8 mouse cellular contexts compared by ENCODE assay signal in the genomic region with DNA sequence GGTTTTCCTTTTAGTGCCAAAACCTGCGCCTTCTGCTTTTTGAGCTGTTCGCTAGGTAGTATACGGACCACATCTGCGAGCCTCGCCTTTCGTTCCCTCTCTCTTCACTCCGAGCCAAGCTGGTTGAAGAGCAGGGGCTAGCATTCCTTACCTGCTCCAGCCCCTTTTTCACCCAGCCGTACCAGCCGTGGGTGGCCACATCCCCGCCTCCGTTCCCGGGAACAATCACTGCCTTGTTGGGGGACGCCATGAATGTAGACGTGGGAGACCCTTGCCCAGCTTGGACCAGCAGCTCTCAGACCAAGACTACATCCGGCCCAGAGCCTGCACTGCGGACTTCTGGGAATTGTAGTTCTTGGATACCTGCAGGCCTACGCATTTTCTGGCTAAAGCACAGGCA. TPM values are rescaled to one million over a fixed set of nuclear protein-coding genes. Genes with fewer than 3 reads are reported as not detected.
A peak's percentile ranks its signal among the peaks of the same experiment; 100 is the strongest.
DNase-seq lines count a peak whose midpoint lies in the region; ATAC-seq and TF ChIP-seq lines count a peak whose summit lies in the region.

A gene (minus strand): TSS at position 341 of the 400 bp plus-strand sequence.

- ATAC-seq in heart, embryonic 12.5 days (ENCODE audit: insufficient number of reproducible peaks, low FRiP score) = peak; percentile 88
- ATAC-seq in kidney, embryonic 15.5 days (replicated peaks; ENCODE audit: low FRiP score) = peak; percentile 97
- ATAC-seq in limb, embryonic 14.5 days (ENCODE audit: low FRiP score, low read depth) = peak; percentile 95
- ATAC-seq in midbrain, embryonic 15.5 days (replicated peaks) = peak; percentile 98

- TF ChIP-seq CTCF in brain, embryonic 14.5 days (IDR thresholded peaks at IDR 0.05; ENCODE audit: borderline replicate concordance, extremely low read depth, insufficient read depth, insufficient read length) = no peak

- DNase-seq in CD4-positive helper T cell, adult 2 months (ENCODE audit: low read depth, low spot score) = peak; percentile 62
- DNase-seq in brain, embryonic 14.5 days (ENCODE audit: low read depth) = peak; percentile 95
- peak; percentile 85 for DNase-seq in limb, embryonic 14.5 days (ENCODE audit: low spot score)
- peak; percentile 34 to 38 for DNase-seq in spleen, postnatal 36 days (ENCODE audit: low spot score in 2 of 2)

- peak within 1 kb of the TSS; percentile 67 for H3K4me2 ChIP-seq in heart, embryonic 12.5 days
- peak within 1 kb of the TSS; percentile 59 for H3K4me2 ChIP-seq in kidney, embryonic 15.5 days
- H3K4me2 ChIP-seq in limb, embryonic 14.5 days (replicated peaks; ENCODE audit: low read depth, low read length, severe bottlenecking) = peak within 1 kb of the TSS; percentile 60
- peak within 1 kb of the TSS; percentile 56 for H3K4me2 ChIP-seq in midbrain, embryonic 15.5 days

- no peaks in the 10 kb centered on the region for H3K9me3 ChIP-seq in erythroblast, embryonic 14.5 days (ENCODE audit: control insufficient read depth, low read length)
- no peaks in the 10 kb centered on the region for H3K9me3 ChIP-seq in heart, embryonic 12.5 days (replicated peaks)
- H3K9me3 ChIP-seq in kidney, embryonic 15.5 days (replicated peaks) = no peaks in the 10 kb centered on the region
- no peaks in the 10 kb centered on the region for H3K9me3 ChIP-seq in limb, embryonic 14.5 days (ENCODE audit: control insufficient read depth, low read length)
- no peaks in the 10 kb centered on the region for H3K9me3 ChIP-seq in midbrain, embryonic 15.5 days

- peaks cover 16% of the 10 kb centered on the region for H3K4me1 ChIP-seq in erythroblast, embryonic 14.5 days (ENCODE audit: control insufficient read depth)
- peaks cover 6% of the 10 kb centered on the region; the same call in 1 of the 2 replicates for H3K4me1 ChIP-seq in heart, embryonic 12.5 days (replicated peaks)
- H3K4me1 ChIP-seq in kidney, embryonic 15.5 days = peaks cover 26% of the 10 kb centered on the region
- H3K4me1 ChIP-seq in limb, embryonic 14.5 days (ENCODE audit: control insufficient read depth, insufficient read depth, low read length) = peaks cover 5% of the 10 kb centered on the region; the same call in 1 of the 2 replicates
- H3K4me1 ChIP-seq in midbrain, embryonic 15.5 days = peaks cover 14% of the 10 kb centered on the region

- no peaks in the 10 kb centered on the region for H3K27me3 ChIP-seq in erythroblast, embryonic 14.5 days (ENCODE audit: control insufficient read depth)
- H3K27me3 ChIP-seq in heart, embryonic 12.5 days (replicated peaks) = no peaks in the 10 kb centered on the region
- H3K27me3 ChIP-seq in kidney, embryonic 15.5 days = no peaks in the 10 kb centered on the region
- no peaks in the 10 kb centered on the region for H3K27me3 ChIP-seq in limb, embryonic 14.5 days (ENCODE audit: control insufficient read depth, insufficient read depth, low read length)
- H3K27me3 ChIP-seq in midbrain, embryonic 15.5 days (replicated peaks) = no peaks in the 10 kb centered on the region

- WGBS in heart, embryonic 12.5 days = under 1% methylated on average over 17 of the region's 17 CpGs
- under 1% methylated on average over 17 of the region's 17 CpGs for WGBS in kidney, embryonic 15.5 days
- WGBS in limb, embryonic 14.5 days = 3% methylated on average over 17 of the region's 17 CpGs
- WGBS in midbrain, embryonic 15.5 days = under 1% methylated on average over 17 of the region's 17 CpGs

- peak within 1 kb of the TSS; percentile 49; the same call in 1 of the 2 replicates for H3K27ac ChIP-seq in heart, embryonic 12.5 days (ENCODE audit: poor library complexity, severe bottlenecking)
- peak within 1 kb of the TSS; percentile 91 for H3K27ac ChIP-seq in kidney, embryonic 15.5 days
- H3K27ac ChIP-seq in limb, embryonic 14.5 days (replicated peaks; ENCODE audit: low read depth, low read length) = peak within 1 kb of the TSS; percentile 81
- peak within 1 kb of the TSS; percentile 82 for H3K27ac ChIP-seq in midbrain, embryonic 15.5 days

- H3K4me3 ChIP-seq in erythroblast, embryonic 14.5 days (replicated peaks) = peak within 1 kb of the TSS; percentile 80
- peak within 1 kb of the TSS; percentile 65 for H3K4me3 ChIP-seq in heart, embryonic 12.5 days
- H3K4me3 ChIP-seq in kidney, embryonic 15.5 days (replicated peaks) = peak within 1 kb of the TSS; percentile 88
- H3K4me3 ChIP-seq in limb, embryonic 14.5 days (replicated peaks; ENCODE audit: low read length) = peak within 1 kb of the TSS; percentile 57
- H3K4me3 ChIP-seq in midbrain, embryonic 15.5 days = peak within 1 kb of the TSS; percentile 58

- peak within 1 kb of the TSS; percentile 80 for H3K9ac ChIP-seq in heart, embryonic 12.5 days
- peak within 1 kb of the TSS; percentile 77 for H3K9ac ChIP-seq in kidney, embryonic 15.5 days
- peak within 1 kb of the TSS; percentile 72 for H3K9ac ChIP-seq in limb, embryonic 14.5 days (ENCODE audit: low read depth, low read length, severe bottlenecking)
- H3K9ac ChIP-seq in midbrain, embryonic 15.5 days = peak within 1 kb of the TSS; percentile 72

- H3K36me3 ChIP-seq in erythroblast, embryonic 14.5 days (ENCODE audit: control insufficient read depth) = peaks cover 4% of the 10 kb centered on the region; the same call in 1 of the 2 replicates
- peaks cover 20% of the 10 kb centered on the region for H3K36me3 ChIP-seq in heart, embryonic 12.5 days
- H3K36me3 ChIP-seq in kidney, embryonic 15.5 days = peaks cover 25% of the 10 kb centered on the region
- peaks cover 14% of the 10 kb centered on the region for H3K36me3 ChIP-seq in limb, embryonic 14.5 days (ENCODE audit: control insufficient read depth, insufficient read depth, low read length)
- H3K36me3 ChIP-seq in midbrain, embryonic 15.5 days (replicated peaks) = peaks cover 8% of the 10 kb centered on the region

- TF ChIP-seq POLR2A in brain, embryonic 14.5 days (IDR thresholded peaks at IDR 0.05; ENCODE audit: borderline replicate concordance, extremely low read depth, insufficient read depth, insufficient read length, poor library complexity, severe bottlenecking) = peak; percentile 67; the same call in 1 of the 2 replicates
- peak; percentile 88; the same call in 1 of the 2 replicates for TF ChIP-seq POLR2A in limb, embryonic 14.5 days (IDR thresholded peaks at IDR 0.05; ENCODE audit: borderline replicate concordance, extremely low read depth, insufficient read depth, insufficient read length)

RNA-seq across cellular contexts. Expression of the gene that starts here (rescaled TPM):
- 32.2 and 32.9 TPM in 2 replicates for polyA plus RNA-seq in brain, embryonic 14.5 days (2012; rRNA removed)
- polyA plus RNA-seq in erythroblast, embryonic 14.5 days (2012) = 0.02 TPM in 1 of 2 replicates, not detected in the other
- polyA plus RNA-seq in heart, embryonic 12.5 days (2016; fragmentation: Nextera tagmentation; extraction: Ambion mirVana) = 35.8 and 38.0 TPM in 2 replicates
- 78.2 and 80.7 TPM in 2 replicates for polyA plus RNA-seq in kidney, embryonic 15.5 days (2015; fragmentation: Nextera tagmentation; extraction: Ambion mirVana)
- polyA plus RNA-seq in limb, embryonic 14.5 days (2012; rRNA removed) = 32.1 and 37.4 TPM in 2 replicates
- polyA plus RNA-seq in limb, embryonic 14.5 days (2014; fragmentation: Nextera tagmentation; extraction: Ambion mirVana) = 67.6 and 68.4 TPM in 2 replicates
- polyA plus RNA-seq in midbrain, embryonic 15.5 days (2015; fragmentation: Nextera tagmentation; extraction: Ambion mirVana) = 57.7 and 59.3 TPM in 2 replicates

Comparison
In these comparisons a context has a peak if more than half of its experiments do, and no peak if none do; other contexts are left out.
1. Peak in every context shown above with its lines: DNase-seq, ATAC-seq, H3K4me3 ChIP-seq and H3K27ac ChIP-seq.
2. RNA of the gene that starts here (polyA plus RNA-seq): 78.2 to 80.7 TPM in kidney, embryonic 15.5 days, 32.1 to 68.4 TPM in limb, embryonic 14.5 days, 57.7 to 59.3 TPM in midbrain, embryonic 15.5 days, 35.8 to 38.0 TPM in heart, embryonic 12.5 days and 32.2 to 32.9 TPM in brain, embryonic 14.5 days; 0.02 TPM in erythroblast, embryonic 14.5 days; every median in the first group is over 10 times any median in the second.
3. DNase-seq: peak in every context shown above with its lines; median percentile 95 in brain, embryonic 14.5 days; 85 in limb, embryonic 14.5 days; 62 in CD4-positive helper T cell, adult 2 months; 36 in spleen, postnatal 36 days.